Mouse (Mus musculus) adrenal gland, adult (tissue): Measurements from ENCODE around the gene Clasp2.
A peak's percentile ranks its signal among the peaks of the same experiment; 100 is the strongest.
"Not testable (repeated sequence)": the region's sequence is repeated elsewhere in the genome, so short reads cannot be mapped to it uniquely, and the experiment has no call there.

Experiments used
- DNase-seq, 2 experiments: peaks; one replicate each; pipeline ENCODE4 v3.0.0; 2022 to 2023; ENCODE audit warnings: low spot score in 1 of 2; ENCODE audit not compliant: inconsistent age in 2 of 2

The Clasp2 gene

GRCm38 (mm10) chr9:113755888-113756719, 14.8 kb downstream of the Clasp2 start:
- no peak for DNase-seq

GRCm38 (mm10) chr9:113758472-113758871, 17.2 kb downstream of the Clasp2 start:
- DNase-seq: no peak

GRCm38 (mm10) chr9:113759684-113760083, 18.4 kb downstream of the Clasp2 start:
- no peak for DNase-seq

DNA sequence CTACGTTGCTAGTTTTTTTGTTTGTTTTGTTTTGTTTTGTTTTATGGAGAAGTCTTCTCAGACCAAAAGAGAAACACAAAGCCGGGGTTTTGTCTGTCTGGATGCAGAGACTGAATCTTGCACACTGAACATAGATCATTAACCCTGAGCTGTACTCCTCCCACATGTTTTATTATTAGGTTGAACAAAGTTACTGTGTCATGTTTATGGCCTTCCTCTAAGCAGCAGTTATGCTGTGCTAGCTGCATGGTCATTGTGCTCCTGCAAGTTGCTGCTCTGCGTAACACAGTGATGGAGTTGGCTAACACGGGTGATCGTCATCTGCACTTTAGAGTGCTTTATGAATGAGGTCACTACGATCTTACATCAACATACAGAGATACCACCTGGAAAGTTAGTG, 21.1 kb downstream of the Clasp2 start:
- DNase-seq: no peak

DNA sequence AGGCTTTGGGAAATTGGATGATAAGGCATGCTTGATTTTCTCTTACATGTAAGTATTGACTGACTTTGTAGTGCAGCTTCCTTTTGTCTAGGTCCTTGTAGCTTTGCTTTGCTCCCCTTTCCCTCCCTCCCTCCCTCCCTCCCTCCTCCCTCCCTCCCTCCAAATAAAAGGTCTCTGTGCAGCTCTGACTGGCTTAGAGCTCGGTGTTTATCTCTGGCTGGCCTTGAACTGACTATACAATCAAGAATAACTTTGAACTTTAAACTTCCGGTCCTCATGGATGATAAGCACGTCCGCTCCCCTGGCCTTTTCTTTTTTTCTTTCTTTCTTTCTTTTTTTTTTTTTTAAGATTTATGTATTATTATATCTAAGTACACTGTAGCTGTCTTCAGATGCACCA, 21.9 kb downstream of the Clasp2 start:
- DNase-seq: peak in 1 of 2 experiments; percentile 45

DNA sequence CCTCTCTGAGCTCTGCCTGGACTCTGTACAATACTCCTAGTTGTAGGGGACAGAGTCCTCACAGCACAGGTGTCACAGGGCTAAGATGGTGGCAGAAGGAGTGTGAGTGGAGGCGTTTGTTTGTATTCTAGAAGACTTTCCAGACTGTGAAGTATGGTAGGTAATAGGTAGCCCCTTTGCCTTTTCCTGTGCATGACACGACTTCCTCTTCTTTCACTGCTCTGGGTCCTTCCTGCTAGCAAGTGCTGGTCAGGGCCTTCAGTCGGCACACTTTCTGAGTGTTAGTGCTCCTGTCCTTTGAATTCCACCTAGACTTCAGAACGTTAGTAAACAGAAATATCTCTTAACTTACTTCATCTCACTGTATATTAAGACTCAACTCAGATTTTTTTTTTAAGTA, 29.4 kb downstream of the Clasp2 start:
- DNase-seq: peak in 1 of 2 experiments; percentile 59

DNA sequence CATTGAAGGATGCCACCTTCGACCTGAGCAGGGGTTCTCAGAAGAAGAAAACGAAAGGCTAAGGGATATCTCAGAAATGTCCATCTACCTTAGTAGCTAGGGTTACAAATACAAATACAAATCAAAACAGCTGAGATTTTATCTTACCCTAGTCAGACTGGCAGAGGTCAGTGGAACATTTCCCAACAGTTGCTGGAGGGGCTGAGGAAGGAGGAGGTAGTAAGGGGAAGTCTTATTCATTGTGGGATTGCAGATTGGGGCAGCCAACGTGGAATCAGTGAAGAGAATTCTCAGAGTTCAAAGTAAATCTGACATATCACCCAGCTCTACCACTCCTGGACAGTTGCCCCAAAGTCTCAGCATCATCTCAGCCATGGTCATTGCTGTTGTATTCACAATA, 39.6 kb downstream of the Clasp2 start:
- DNase-seq: no peak

GRCm38 (mm10) chr9:113782362-113783005, 41.2 kb downstream of the Clasp2 start:
- no peak for DNase-seq

DNA sequence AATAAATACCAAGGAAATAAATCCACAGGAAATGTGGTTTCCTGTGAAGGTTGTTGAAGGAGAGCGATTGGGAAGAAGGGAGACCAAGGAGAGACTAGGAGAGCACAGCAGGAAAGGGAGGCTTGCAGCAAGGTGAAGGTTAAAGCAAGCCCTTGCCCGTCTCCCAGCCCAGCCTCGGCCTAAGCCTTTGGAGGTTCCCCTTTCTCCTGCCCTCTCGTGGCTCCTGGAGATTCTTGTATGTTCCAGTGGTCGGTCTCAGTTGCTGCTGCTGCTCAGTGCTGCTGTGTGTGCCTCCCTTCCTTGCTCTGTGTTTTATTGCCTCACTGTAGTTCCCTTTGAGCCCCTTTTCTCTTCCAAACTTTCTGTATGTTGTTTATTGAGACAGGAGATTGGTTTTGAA, 42.4 kb downstream of the Clasp2 start:
- peak in 1 of 2 experiments; percentile 66 for DNase-seq

- not testable (repeated sequence) for DNase-seq
Observed at GRCm38 (mm10) chr9:113789283-113789682, 48.0 kb downstream of the Clasp2 start.

DNA sequence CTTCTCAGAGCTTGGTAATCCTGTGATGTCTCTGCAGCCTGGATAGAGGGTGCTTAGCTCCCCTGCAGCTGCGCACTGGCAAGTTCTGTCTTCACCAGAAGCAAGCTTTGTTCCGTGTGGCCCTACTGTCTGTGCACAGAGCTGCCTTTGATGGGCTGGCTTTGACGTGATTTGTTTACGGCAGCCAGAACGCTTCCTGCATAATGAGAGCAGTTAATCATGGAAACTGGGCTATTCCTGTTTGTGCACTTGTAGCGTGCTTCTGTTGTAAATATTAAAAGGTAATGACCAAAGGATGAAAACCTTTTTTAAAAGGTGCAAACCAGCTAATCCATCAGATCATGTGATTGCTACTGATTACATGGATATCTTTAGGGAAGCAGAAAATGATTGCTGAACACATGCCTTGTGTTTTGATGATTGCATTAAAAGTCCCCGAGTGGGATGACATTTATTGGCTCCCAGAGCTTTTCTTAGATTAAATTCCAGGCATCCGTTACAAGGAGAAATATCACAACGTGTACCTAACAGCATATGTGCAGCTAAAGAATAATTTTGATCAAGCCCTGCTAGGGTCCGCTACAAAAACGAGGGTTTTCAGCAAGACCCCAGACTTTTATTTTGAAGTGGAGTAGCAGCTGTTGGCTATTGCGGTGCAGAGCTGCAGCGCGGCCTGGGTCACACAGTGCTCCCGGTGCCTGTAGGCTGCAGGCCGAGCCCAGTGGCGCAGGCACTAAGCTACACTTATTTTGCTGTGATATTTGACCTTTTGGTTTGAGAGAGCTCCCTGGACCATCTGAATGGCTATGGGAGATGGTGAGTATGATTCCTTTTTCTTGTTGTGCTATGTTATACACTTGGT, 51.6 kb downstream of the Clasp2 start:
- peak; percentile 90 to 95 for DNase-seq

- DNase-seq: no peak
Observed at GRCm38 (mm10) chr9:113793513-113793905, 52.2 kb downstream of the Clasp2 start.

DNA sequence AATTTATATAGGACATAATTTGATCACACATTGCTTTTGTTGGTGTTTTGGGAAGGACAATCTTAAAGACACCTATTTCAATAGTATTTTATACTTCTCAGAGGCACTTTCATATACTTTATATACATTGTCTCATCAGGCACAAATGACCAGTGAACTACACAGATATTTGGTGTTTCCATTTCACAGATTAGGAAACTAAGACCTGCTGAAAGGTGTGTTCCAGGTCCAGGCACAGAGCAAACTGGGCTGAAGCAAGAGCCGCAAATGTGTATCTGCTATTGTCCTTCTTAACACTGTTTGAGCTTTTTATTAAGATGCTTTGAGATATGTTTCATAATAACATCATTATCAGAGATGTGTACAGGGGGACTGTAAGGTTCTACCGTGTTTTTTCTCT, 52.7 kb downstream of the Clasp2 start:
- DNase-seq: peak in 1 of 2 experiments; percentile 68

GRCm38 (mm10) chr9:113797206-113797605, 55.9 kb downstream of the Clasp2 start:
- DNase-seq: no peak

DNA sequence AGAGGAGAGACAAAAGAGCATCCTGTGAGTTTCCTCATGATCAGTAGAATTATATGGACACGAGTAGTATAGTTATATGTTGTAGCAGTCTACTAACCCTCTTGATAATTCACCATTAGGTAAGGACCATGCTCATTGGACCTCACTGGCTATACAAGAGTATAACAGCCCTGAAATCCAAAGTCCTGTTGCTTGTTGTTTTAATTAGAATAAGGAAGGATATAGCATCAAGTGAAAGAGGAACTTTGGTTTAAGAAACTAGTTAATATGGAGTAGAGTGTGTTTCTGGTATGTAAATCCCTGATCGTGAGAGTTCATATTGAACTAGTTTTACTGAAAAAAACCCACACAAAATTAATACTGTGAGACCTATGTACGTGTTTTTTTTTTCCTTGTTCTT, 59.4 kb downstream of the Clasp2 start:
- DNase-seq: no peak

GRCm38 (mm10) chr9:113802734-113803133, 61.5 kb downstream of the Clasp2 start:
- DNase-seq: no peak

DNA sequence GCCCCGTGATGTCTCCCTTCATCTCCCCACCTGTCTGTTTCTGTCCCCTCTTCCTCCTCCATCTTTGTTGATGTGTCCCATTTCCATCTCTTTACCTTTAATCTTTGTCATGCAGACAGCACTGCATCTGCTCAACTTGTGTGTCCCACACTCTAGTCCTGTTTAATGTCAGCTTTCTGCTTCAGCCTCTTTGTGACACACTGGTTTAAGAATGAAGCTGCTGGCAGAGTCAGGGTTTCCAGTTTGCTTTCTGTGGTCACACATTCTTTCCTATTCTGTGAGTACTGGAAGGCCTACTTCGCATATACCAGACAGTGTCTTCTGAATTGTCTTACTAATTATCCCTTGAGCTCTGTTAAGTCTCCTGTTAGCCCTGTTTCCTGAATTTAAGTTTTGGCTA, 62.5 kb downstream of the Clasp2 start:
- peak in 1 of 2 experiments; percentile 52 for DNase-seq

DNA sequence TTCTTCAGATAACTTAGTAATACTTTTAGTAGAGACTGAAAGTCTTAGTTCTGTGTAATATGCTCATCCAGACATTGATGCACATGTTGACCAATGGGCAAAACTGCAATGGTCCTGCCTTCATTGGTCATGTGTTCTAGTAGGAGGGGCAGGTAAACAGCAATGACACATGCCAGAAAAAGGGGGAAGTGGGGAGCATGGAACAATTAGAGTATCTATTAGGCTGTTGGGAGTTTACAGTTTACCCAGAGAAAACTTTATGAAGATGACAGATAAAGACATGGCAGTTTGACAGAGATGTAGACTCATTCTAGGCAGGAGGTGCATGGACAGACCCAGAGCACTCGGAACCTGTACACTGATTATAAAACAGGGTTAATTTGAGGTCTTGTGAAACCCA, 64.1 kb downstream of the Clasp2 start:
- no peak for DNase-seq

- DNase-seq: no peak
Observed at GRCm38 (mm10) chr9:113811327-113811726, 70.1 kb downstream of the Clasp2 start.

GRCm38 (mm10) chr9:113811957-113812670, 70.8 kb downstream of the Clasp2 start:
- peak in 1 of 2 experiments; percentile 73 for DNase-seq

DNA sequence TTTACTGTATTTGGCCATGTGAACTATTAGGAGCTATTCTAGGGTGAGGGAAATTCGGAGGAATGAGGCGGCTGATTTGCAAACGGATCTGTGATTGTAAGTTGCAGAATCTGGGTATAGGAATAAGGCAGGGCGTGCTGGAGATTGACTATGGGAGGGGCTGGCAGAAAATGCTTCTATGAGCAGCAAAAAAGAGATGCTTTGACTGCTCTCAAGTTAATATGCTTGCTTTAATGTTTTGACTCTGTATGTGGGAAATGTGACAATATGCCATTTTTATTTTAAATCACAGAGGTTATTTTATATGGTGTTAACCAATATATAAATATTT, 71.4 kb downstream of the Clasp2 start:
- DNase-seq: no peak
